Mouse (Mus musculus): ENCODE measurements around the gene N4bp2l1.

Gene N4bp2l1

DNA sequence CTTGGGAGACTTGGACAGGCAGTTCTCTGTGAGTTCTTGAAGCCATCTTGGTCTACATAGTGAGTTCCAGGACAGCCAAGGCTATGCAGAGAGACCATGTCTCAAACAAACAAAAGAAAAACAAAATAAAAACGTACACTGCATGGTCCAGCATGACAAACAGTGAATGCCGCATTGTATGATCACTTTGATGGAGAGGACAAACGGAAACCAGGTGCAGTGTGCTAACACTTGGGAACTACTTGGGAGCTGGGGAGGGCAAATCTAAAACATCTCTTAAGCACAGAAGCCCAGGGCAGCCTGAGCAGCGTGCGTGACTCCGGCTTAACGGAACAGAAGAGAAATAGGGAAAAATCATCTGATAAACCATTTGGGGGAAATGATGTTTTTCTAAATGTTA lies at the start of gene N4bp2l1:
N4bp2l1 (minus strand) TSS at position 101 of the 400 bp plus-strand sequence.
- ChIA-PET POLR2A (interaction anchor here in 1 of 4 experiments (2.2 kb wide), 1 partner anchor 9 kb away, joined by 12 read pairs; no protein-coding TSS in a partner anchor), CTCF (interaction anchor here in 1 of 4 experiments (1.2 kb wide), 1 partner anchor 112 kb away, joined by 3 read pairs; no protein-coding TSS in a partner anchor)

DNA sequence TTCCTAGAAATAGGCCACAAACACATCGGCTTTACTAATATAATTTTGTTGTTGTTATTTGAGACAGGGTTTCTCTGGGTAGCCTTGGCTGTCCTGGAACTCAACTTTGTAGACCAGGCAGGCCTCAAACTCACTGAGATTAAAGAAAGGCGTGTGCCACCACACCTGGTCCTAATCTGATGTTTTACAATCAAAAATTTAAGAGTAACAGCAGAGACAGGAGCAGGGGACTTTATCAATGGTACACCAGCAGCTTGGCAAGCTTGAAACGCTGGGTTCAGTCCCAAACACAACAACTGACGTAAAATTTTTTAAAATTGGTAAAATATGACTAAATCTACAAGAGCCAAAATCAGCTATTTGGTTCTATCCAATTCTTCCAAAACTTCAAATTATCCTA lies 47.9 kb upstream of the N4bp2l1 start:
- ChIA-PET CTCF (no interaction called here), POLR2A (interaction anchor here in 2 of 4 experiments (0.8 to 2.4 kb wide), 3 partner anchors 20 to 29 kb away, joined by 3 to 9 read pairs (median 5); partner anchors contain the start of genes N4bp2l2 (in 2 of the 2) and Pds5b (in 1 of the 2))

DNA sequence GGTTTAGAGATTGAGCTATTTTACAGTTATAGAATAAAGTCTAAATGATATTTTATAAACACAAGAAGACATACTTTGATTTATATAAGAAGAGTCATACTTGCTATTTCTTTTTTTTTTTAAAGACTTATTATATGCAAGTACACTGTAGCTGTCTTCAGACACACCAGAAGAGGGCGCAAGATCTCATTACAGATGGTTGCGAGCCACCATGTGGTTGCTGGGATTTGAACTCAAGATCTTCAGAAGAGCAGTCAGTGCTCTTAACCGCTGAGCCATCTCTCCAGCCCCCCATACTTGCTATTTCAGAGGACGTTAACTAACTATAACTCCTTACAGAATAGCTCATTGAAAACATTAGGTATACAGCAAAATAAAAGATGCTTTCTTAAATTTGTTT lies 46.4 kb upstream of the N4bp2l1 start:
- POLR2A ChIA-PET: interaction anchor here in 3 of 4 experiments (0.6 to 2.4 kb wide), 11 partner anchors 8 to 152 kb away, joined by 3 to 9 read pairs (median 3); partner anchors contain the start of gene N4bp2l2 (in 1 of the 3)
- CTCF ChIA-PET: interaction anchor here in 3 of 4 experiments (0.6 to 1.2 kb wide), 6 partner anchors 18 to 1158 kb away, joined by 3 to 5 read pairs (median 4); partner anchors contain the start of gene Pds5b (in 1 of the 3)

DNA sequence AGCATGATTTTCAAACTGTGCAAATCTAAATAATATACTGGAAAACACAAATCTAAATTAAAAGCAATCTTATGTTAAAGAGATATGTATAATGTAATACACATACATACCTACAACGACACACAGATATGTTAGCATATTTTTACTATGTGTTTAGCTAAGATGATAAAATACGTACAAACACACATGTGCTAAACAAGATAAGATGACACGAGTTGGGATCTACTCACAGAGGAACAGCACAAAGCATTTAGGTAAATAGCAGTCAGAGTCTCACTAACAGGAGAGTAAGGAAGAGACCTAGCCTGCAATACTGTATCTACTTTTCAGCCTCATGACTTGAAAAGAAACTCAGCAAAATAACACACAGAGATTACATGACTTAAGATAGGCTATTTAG lies 44.5 kb upstream of the N4bp2l1 start:
- CTCF ChIA-PET: interaction anchor here in 2 of 4 experiments (0.6 to 1.3 kb wide), 2 partner anchors 20 to 414 kb away, joined by 3 to 4 read pairs; no protein-coding TSS in a partner anchor
- POLR2A ChIA-PET: interaction anchor here in 2 of 4 experiments (1.1 to 1.8 kb wide), 5 partner anchors 11 to 119 kb away, joined by 3 to 9 read pairs (median 3); partner anchors contain the start of genes Brca2 (in 1 of the 2) and Pds5b (in 1 of the 2)

DNA sequence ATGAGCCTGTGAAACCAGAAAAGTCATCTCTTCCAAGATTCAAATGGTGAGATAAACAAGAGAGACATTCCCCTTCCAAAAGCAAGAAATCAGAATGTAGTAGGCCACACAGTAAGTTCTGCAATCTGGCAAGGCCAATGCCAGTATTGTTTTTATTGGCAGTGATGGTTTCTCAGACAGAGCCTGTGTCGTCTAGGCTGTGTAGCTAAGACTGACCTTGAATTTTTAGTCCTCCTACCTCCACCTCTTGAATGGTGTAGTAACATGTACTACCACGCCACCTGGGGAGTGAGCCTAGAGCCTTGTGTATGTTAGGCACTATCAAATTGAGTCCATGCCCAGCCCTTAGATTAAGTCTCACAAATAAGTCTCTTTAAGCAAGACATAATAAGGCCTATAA lies 32.7 kb upstream of the N4bp2l1 start:
- ChIA-PET POLR2A (interaction anchor here in 1 of 4 experiments (0.6 to 1.2 kb wide), 4 partner anchors 8 to 107 kb away, joined by 3 to 5 read pairs (median 4); partner anchors contain the start of gene Brca2), CTCF (no interaction called here)

DNA sequence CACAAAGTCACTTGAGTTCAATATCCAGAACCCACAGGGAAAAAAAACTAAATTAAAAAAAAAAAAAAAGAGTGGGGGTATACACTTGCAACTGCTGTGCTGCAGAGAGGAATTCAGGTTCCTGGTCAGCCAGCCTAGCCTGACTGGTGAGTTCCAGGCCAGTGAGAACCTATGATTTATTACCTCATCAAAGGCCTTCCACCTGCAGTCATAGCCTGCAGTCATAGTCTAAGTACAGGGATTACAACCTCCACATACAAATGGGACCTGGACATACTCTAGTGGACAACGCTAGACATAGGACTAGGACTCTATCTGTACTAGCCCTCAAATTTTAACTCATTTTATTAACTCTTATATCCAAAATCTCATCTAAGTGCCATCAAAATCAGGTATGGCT lies 32.3 kb upstream of the N4bp2l1 start:
- POLR2A ChIA-PET: interaction anchor here in 1 of 4 experiments (1.0 to 1.2 kb wide), 2 partner anchors 15 to 91 kb away, joined by 3 read pairs; no protein-coding TSS in a partner anchor
- CTCF ChIA-PET: no interaction called here

DNA sequence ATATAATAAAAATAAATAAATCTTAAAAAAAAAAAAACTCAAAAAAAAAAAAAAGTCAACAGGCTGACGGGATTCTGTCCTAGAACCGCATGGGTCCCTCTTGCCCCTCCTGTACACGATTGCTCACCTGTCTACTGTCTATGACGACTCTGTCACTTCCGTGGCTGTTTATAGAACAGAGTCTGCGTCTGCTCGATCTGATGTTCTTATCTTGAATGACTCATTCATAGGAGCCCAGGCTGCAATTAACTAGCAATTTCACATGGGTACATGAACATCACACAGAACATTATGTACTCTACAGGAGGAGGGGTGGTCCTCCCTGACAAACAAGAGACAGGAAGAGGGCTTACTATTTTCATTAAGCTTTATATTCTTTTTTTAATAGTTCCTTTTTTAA lies 28.5 kb upstream of the N4bp2l1 start:
- CTCF ChIA-PET: interaction anchor here in 1 of 4 experiments (0.6 to 1.2 kb wide), 3 partner anchors 9 to 61 kb away, joined by 3 to 9 read pairs (median 4); no protein-coding TSS in a partner anchor
- POLR2A ChIA-PET: interaction anchor here in 2 of 4 experiments (0.7 to 1.3 kb wide), 4 partner anchors 12 to 418 kb away, joined by 3 to 4 read pairs (median 3); no protein-coding TSS in a partner anchor

DNA sequence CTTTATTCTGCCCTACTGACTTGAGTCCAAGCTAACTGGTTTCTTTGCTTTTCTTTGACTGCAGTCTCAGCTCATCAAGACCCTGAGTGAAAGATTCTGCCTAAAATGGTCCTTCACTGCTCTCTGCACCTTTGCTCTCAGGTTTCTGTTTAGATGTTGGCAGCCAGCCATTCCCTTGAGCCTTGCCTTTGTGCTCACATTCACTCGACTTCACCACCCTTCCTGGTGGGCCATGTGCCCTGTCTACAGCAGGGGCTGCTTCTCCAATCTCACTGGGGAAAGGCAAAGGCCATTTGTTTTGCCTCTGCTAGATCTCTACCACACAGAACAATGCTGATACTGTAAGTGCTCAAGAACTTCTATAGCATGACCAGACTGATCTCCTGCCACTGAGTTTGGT lies 25.8 kb upstream of the N4bp2l1 start:
- ChIA-PET POLR2A (interaction anchor here in 1 of 4 experiments (1.3 kb wide), 1 partner anchor 11 kb away, joined by 3 read pairs; no protein-coding TSS in a partner anchor), CTCF (no interaction called here)

DNA sequence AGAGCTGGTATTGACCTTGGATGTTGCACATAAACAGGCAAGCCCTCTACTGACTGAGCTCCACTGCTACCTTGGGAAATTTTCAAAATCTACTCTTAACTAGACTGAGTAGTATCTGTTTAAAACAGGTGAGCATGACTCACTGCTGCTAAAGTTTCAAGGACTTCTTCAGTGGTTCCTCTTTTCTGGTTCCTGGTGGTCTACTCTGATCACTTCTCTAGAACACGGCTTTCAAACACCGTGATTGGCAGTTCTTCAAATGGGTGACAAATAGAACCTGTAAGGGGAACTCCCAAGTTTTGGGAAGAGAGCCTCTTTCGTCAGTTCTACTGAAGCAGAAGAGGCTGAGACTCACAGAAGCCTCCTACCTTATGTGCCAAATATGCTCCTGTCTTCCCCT lies 24.6 kb upstream of the N4bp2l1 start:
- ChIA-PET CTCF (interaction anchor here in 1 of 4 experiments (0.6 kb wide), 1 partner anchor 19 kb away, joined by 3 read pairs; no protein-coding TSS in a partner anchor), POLR2A (interaction anchor here in 1 of 4 experiments (0.5 to 1.2 kb wide), 4 partner anchors 9 to 967 kb away, joined by 3 to 4 read pairs (median 4); no protein-coding TSS in a partner anchor)

DNA sequence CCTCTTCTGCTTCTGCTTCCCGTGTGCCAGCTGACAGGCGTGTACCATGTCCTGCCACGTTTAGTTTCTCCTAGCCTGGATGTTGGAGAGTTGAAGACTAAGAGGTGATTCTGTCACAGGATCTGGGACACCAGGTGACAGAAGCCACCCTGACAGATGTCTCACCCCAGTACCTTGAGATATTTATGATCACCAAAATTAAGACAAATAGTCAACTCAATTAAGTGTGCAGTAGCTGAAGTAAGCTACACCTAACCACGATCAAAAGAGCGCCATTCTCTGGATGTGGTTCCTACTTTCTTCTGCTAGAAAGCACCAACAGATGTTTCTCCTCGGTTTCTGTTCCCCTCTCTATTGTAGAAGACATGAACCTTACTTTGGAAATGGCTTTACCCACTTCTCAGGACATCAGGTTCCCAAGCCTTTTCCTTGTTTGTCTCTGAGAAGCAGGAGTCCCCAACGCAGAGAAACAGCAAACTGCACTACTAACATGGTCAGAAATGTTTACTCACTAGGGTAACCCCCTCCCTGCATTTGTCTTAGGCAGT lies 23.7 kb upstream of the N4bp2l1 start:
- CTCF ChIA-PET: no interaction called here

DNA sequence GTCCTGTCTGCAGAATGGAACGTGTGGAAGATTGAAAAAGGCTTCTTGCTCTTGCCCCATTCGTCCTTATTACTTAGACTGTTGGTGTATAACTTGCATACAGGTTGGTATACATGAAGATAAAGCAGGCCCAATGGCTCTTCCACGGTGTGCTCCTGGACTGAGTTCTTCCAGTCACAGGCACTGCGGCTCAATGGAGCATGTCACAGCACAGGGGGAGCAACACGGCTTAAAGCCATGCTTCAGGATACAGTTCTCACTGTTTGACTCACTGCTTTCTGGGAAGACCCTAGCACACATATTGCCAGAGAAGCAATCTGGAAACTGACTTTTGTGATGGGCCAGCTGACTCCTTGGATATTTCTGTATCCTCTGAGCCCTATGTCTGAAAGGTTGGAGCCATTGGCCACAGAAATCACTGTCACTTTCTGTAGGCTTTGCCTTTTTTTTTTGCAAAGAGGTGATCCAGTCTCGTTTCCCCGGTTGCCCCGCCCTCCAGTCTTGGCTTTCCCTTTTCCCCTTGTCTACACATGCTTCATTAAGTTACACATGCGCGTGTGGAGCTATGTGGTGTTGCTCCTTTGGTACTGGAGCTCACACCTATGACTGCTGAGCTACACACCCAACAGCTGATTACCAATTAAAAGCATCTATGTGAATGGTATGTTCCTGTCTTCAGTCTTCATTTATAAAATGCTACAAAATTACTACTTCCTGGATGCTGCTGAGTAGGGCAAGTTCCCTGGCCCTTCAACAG lies 21.8 kb upstream of the N4bp2l1 start:
- ChIA-PET CTCF (interaction anchor here in 1 of 4 experiments (1.1 kb wide), 1 partner anchor 177 kb away, joined by 3 read pairs; no protein-coding TSS in a partner anchor), POLR2A (interaction anchor here in 1 of 4 experiments (0.6 to 1.3 kb wide), 3 partner anchors 9 to 26 kb away, joined by 3 to 6 read pairs (median 4); no protein-coding TSS in a partner anchor)

More for the DNA sequence above, 23.7 kb upstream of the N4bp2l1 start:
- POLR2A ChIA-PET: interaction anchor here in 1 of 4 experiments (0.6 kb wide), 1 partner anchor 598 kb away, joined by 3 read pairs; no protein-coding TSS in a partner anchor

DNA sequence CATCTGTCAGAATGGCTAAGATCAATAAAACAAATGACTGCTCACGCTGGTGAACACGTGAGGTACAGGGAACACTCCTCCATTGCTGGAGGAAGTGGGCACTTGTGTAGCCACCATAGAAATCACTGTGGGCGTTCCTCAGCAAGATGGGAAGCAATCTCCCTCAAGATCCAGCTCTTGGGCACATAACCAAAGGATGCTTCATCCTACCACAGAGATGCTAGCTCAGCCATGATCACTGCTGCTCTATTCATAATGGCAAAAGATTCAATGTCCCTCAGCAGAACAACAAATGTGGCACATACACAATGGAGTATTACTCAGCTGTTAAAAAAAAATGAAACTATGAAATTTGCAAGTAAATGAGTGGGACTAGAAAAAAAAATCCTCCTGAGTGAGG lies 19.7 kb upstream of the N4bp2l1 start:
- ChIA-PET CTCF (no interaction called here), POLR2A (no interaction called here)

DNA sequence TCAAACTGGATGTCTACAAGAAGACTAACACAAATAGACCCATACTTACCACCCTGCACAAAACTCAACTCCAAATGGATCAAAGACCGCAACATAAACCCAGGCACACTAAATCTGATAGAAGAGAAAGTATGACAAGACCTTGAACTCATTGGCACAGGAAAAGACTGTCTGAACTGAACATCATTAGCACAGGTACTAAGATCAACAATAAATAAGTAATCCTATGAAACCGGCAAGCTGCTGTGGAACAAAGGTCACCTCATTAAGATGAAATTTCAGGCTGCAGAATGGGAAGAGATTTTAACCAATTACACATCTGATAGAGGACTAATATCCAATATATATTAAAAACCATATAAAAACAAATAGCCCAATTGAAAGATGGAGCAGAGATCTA lies 19.2 kb upstream of the N4bp2l1 start:
- ChIA-PET POLR2A (interaction anchor here in 1 of 4 experiments (0.6 kb wide), 1 partner anchor 22 kb away, joined by 3 read pairs; no protein-coding TSS in a partner anchor), CTCF (no interaction called here)

DNA sequence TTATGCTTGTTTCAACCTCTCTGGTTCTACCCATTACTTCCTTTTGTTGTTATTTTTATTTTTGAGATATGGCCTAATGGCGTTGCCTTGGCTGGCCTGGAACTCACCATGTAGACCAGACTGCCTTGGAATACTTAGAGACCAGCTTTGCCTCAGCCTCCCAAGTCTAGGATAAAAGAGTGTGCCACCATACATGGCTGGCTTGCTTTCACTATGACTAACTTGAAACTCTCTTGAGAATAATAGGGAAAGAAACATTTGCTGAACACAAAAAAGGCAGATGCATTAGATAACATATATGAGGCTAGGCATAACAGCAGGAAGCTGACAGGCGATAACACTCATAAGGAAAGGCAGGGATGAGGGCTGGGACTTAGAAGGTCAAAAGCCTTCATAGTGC lies 17.1 kb upstream of the N4bp2l1 start:
- ChIA-PET POLR2A (interaction anchor here in 1 of 4 experiments (0.9 to 2.4 kb wide), 2 partner anchors 16 to 19 kb away, joined by 5 to 8 read pairs; no protein-coding TSS in a partner anchor), CTCF (no interaction called here)

DNA sequence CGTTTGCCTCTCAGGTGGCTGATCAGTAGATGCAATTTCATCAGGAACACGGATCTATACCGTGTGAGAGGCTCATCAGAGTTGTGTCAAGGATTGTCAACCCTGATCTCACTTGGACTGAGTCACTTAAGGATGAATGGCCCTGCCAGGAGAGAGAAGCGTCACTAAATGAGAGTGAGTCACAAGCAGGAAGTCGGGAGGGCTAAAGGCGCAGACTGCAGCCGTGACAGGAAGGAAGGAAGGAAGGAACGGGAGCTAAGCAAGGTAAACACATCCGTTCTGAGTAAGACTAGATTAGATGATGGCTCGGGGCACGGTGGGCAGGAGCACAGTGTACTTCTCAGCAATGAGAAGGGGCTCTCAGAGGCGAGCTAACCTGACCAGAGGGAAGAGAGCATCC lies 14.7 kb upstream of the N4bp2l1 start:
- ChIA-PET POLR2A (interaction anchor here in 2 of 4 experiments (1.0 to 1.6 kb wide), 3 partner anchors 10 to 14 kb away, joined by 3 read pairs; no protein-coding TSS in a partner anchor), CTCF (no interaction called here)

DNA sequence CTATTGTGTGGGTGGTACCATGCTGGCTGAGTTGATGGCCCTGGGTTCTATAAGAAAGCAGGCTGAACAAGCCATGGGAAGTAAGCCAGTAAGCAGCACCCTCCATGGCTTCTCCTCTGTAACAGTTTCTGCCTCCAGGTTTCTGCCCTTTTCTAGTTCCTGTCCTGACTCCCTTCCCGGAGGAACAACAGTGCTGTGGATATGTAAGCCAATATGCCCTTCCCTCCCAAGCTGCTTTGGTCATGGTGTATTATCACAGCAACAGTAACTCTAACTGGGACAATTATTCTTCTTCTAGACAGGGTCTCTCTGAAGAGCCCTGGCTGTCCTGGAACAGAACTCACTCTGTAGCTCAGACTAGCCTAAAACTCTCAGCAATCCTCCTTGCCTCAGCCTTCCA lies 14.1 kb upstream of the N4bp2l1 start:
- CTCF ChIA-PET: no interaction called here
- POLR2A ChIA-PET: interaction anchor here in 2 of 4 experiments (1.2 to 1.6 kb wide), 3 partner anchors 10 to 12 kb away, joined by 3 to 10 read pairs (median 3); no protein-coding TSS in a partner anchor

DNA sequence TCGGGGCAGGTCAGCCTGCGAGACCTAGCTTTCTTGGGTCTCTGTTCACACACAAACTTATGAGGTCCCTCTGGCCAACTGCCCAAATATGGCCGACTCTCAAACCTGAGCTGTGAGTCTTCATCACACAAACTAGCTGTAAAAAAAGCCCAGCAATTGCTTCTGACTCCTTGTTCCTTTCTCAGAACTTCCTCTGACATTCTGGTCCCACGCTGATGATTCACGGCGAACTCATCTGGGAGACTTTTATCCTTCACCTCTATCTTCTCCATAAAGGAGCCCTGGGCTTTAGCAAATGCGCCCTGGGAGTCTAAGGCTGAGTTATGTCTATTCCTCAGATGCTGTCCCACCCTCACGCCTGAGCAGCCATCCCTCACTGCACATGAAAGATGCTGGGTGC lies 10.6 kb upstream of the N4bp2l1 start:
- ChIA-PET POLR2A (no interaction called here), CTCF (no interaction called here)

DNA sequence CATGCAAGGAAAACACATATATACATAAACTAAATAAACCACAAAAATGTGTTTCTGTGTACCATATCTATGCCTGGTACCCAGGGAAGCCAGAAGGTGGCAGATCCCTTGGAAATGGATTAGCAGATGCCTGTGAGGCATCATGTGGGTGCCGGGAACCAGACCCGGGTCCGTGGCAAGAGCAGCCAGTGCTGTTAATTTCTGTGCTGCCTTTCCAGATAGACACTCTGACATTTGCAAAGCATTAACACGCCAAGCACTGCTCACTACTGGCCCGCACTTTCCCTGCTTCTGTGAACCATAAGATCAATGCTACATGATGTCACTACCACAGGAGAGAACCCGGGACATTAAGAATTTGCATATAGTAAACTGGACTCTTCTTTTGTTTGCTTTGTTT lies 9.1 kb upstream of the N4bp2l1 start:
- CTCF ChIA-PET: no interaction called here
- POLR2A ChIA-PET: no interaction called here

Measured in embryonic stem cell, embryonic (primary cell).